Mouse (Mus musculus): Measurements from ENCODE around the gene Myadm. TPM values are rescaled to one million over a fixed set of nuclear protein-coding genes. Genes with fewer than 3 reads are reported as not detected.
"Not testable (repeated sequence)": the region's sequence is repeated elsewhere in the genome, so short reads cannot be mapped to it uniquely, and the experiment has no call there.

The Myadm gene
- total RNA-seq (2021), result 10 to 100 TPM; 26.8 to 30.9 TPM
- long read RNA-seq, experiment 1, full-length matches to known transcripts, result 17 of 18 reads
- long read RNA-seq, experiment 1, partial matches to known transcripts, result 0 of 18 reads
- long read RNA-seq, experiment 1, other reads (novel, unspliced or antisense), result 1 of 18 reads
- long read RNA-seq, experiment 2, full-length matches to known transcripts, result 19 of 19 reads
- long read RNA-seq, experiment 2, partial matches to known transcripts, result 0 of 19 reads
- long read RNA-seq, experiment 2, other reads (novel, unspliced or antisense), result 0 of 19 reads

- DNase-seq, result peak; percentile 63 to 75
- intact Hi-C loops (cut with DNase I), result no loop called here
These were observed at the start of gene Myadm, which contains the start of gene Prkcg for GRCm38 (mm10) chr7:3288976-3289970. Gene Myadm (plus strand): TSS chr7:3289080. Gene Prkcg (plus strand): TSS chr7:3289179.

- DNase-seq, result no peak
- intact Hi-C loops (cut with DNase I), result no loop called here
These were observed 49.7 kb upstream of the Myadm start for GRCm38 (mm10) chr7:3239193-3239592.

- no peak for DNase-seq
- intact Hi-C loops (cut with DNase I), result no loop called here
These were observed 28.2 kb upstream of the Myadm start for GRCm38 (mm10) chr7:3260701-3261100.

- intact Hi-C loops (cut with DNase I), result no loop called here
- no peak for DNase-seq
These were observed 27.4 kb upstream of the Myadm start for GRCm38 (mm10) chr7:3261446-3261845.

- peak in 1 of 2 experiments; percentile 22 for DNase-seq
- intact Hi-C loops (cut with DNase I), result no loop called here
These were observed 26.1 kb upstream of the Myadm start for GRCm38 (mm10) chr7:3262789-3263188.

- DNase-seq, result no peak
- intact Hi-C loops (cut with DNase I), result no loop called here
These were observed 24.4 kb upstream of the Myadm start for GRCm38 (mm10) chr7:3264390-3265022.

- no peak for DNase-seq
- intact Hi-C loops (cut with DNase I), result no loop called here
These were observed 23.6 kb upstream of the Myadm start for GRCm38 (mm10) chr7:3265311-3265710.

- no peak for DNase-seq
- intact Hi-C loops (cut with DNase I), result no loop called here
These were observed 21.6 kb upstream of the Myadm start for GRCm38 (mm10) chr7:3267261-3267660.

- DNase-seq, result no peak
- intact Hi-C loops (cut with DNase I), result no loop called here
These were observed 21.0 kb upstream of the Myadm start for GRCm38 (mm10) chr7:3267888-3268287.

GRCm38 (mm10) chr7:3268291-3268690 is 20.6 kb upstream of the Myadm start:
- intact Hi-C loops (cut with DNase I), result no loop called here

GRCm38 (mm10) chr7:3272206-3272605 is 16.7 kb upstream of the Myadm start:
- DNase-seq, result no peak
- intact Hi-C loops (cut with DNase I), result no loop called here

More at GRCm38 (mm10) chr7:3268291-3268690, 20.6 kb upstream of the Myadm start:
- no peak for DNase-seq

GRCm38 (mm10) chr7:3275455-3276170 is 13.3 kb upstream of the Myadm start:
- intact Hi-C loops (cut with DNase I), result no loop called here
- no peak for DNase-seq

- intact Hi-C loops (cut with DNase I), result not testable (repeated sequence)
These were observed 12.1 kb upstream of the Myadm start for GRCm38 (mm10) chr7:3276781-3277180.

GRCm38 (mm10) chr7:3280080-3280653 is 8.7 kb upstream of the Myadm start:
- intact Hi-C loops (cut with DNase I), result no loop called here
- no peak for DNase-seq

More at GRCm38 (mm10) chr7:3276781-3277180, 12.1 kb upstream of the Myadm start:
- not testable (repeated sequence) for DNase-seq

- intact Hi-C loops (cut with DNase I), result no loop called here
- DNase-seq, result no peak
These were observed 8.2 kb upstream of the Myadm start for GRCm38 (mm10) chr7:3280654-3281153.

GRCm38 (mm10) chr7:3281741-3282140 is 7.1 kb upstream of the Myadm start:
- no peak for DNase-seq
- intact Hi-C loops (cut with DNase I), result no loop called here

GRCm38 (mm10) chr7:3283081-3283875 is 5.6 kb upstream of the Myadm start:
- DNase-seq, result no peak
- intact Hi-C loops (cut with DNase I), result no loop called here

GRCm38 (mm10) chr7:3284604-3285003 is 4.3 kb upstream of the Myadm start:
- intact Hi-C loops (cut with DNase I), result no loop called here
- no peak for DNase-seq

GRCm38 (mm10) chr7:3286036-3286435 is 2.8 kb upstream of the Myadm start:
- DNase-seq, result no peak
- intact Hi-C loops (cut with DNase I), result no loop called here

Measured in gastrocnemius, postnatal 36 days (tissue).